Mouse (Mus musculus) kidney, embryonic 16.5 days (tissue): ENCODE measurements around the gene Gpx1. TPM values are rescaled to one million over a fixed set of nuclear protein-coding genes. Genes with fewer than 3 reads are reported as not detected.

ENCODE experiments used
- ATAC-seq: fragments of 200-750 bp; cut with Nextera tagmentation; 2 replicates; pipeline ENCODE4 v1.8.0; 2017; ENCODE audit warnings: moderate TSS enrichment; ENCODE audit not compliant: low FRiP score, low TSS enrichment
- H3K27ac ChIP-seq: fragments of 300-500 bp; sonication (generic); 2 replicates; pipeline ENCODE4 v1.5.1; 2014; ENCODE audit warnings: low read length
- H3K27me3 ChIP-seq: fragments of 300-500 bp; sonication (generic); 2 replicates; pipeline ENCODE4 v1.6.1; 2014; ENCODE audit warnings: low read length, control low read depth, mixed read lengths; ENCODE audit not compliant: insufficient read depth
- H3K36me3 ChIP-seq: fragments of 300-500 bp; sonication (generic); 2 replicates; pipeline ENCODE4 v1.6.1; 2014; ENCODE audit warnings: low read length, control low read depth, mixed read lengths; ENCODE audit not compliant: insufficient read depth
- H3K4me1 ChIP-seq: fragments of 300-500 bp; sonication (generic); 2 replicates; pipeline ENCODE4 v1.6.1; 2014; ENCODE audit warnings: low read length, control low read depth, mixed read lengths; ENCODE audit not compliant: insufficient read depth
- H3K4me2 ChIP-seq: fragments of 300-500 bp; sonication (generic); replicated peaks from 2 replicates; pipeline ENCODE4 v1.6.1; 2014; ENCODE audit warnings: low read depth, low read length
- H3K4me3 ChIP-seq: fragments of 300-500 bp; sonication (generic); 2 replicates; pipeline ENCODE4 v1.5.1; 2014; ENCODE audit warnings: mild to moderate bottlenecking, low read length
- H3K9ac ChIP-seq: fragments of 300-500 bp; sonication (generic); replicated peaks from 2 replicates; pipeline ENCODE4 v1.6.1; 2014; ENCODE audit warnings: low read length
- H3K9me3 ChIP-seq: fragments of 300-500 bp; sonication (generic); 2 replicates; pipeline ENCODE4 v1.6.1; 2016; ENCODE audit warnings: low read length, control low read depth
- WGBS: fragments of 180-500 bp; shearing (Covaris S2); extraction: QIAGEN DNeasy Blood & Tissue Kit; methylation state at CpG from one replicate; pipeline ENCODE4 v1.1.7; 2014; 5-methylcytosine and 5-hydroxymethylcytosine counted together
- polyA plus RNA-seq: library from polyadenylated mRNA; unstranded; fragments of >200 nt; fragmentation: Nextera tagmentation; extraction: Ambion mirVana; gene quantifications from 2 replicates; pipeline ENCODE4 v1.2.1, GENCODE M21; 2015

Gene Gpx1
- polyA plus RNA-seq, 1 experiment from 2014 or later: 695 TPM

GRCm38 (mm10) chr9:108344471-108344870 lies 5.8 kb downstream of the Gpx1 start:
- Histone ChIP-seq H3K27me3 (no peaks in the 10 kb centered on the region), H3K4me2 (no peak overlapping the region), H3K4me3 (no peak overlapping the region), H3K27ac (no peak overlapping the region), H3K9ac (no peak overlapping the region), H3K36me3 (no peaks in the 10 kb centered on the region), H3K4me1 (peaks cover 46% of the 10 kb centered on the region), H3K9me3 (no peaks in the 10 kb centered on the region)
- 82% methylated on average over 4 of the region's 4 CpGs for WGBS
- ATAC-seq: no peak

- WGBS: 3% methylated on average over 11 of the region's 11 CpGs
- peak overlapping the region; percentile 80 for H3K4me2 ChIP-seq
- H3K9ac ChIP-seq: peak overlapping the region; percentile 75
- no peak for ATAC-seq
- peak overlapping the region; percentile 63 for H3K4me3 ChIP-seq
- peaks cover 26% of the 10 kb centered on the region for H3K4me1 ChIP-seq
- no peaks in the 10 kb centered on the region for H3K9me3 ChIP-seq
- peaks cover 16% of the 10 kb centered on the region for H3K36me3 ChIP-seq
- peak overlapping the region; percentile 96 for H3K27ac ChIP-seq
- no peaks in the 10 kb centered on the region for H3K27me3 ChIP-seq
Observed at GRCm38 (mm10) chr9:108347024-108347423, 8.3 kb downstream of the Gpx1 start.

GRCm38 (mm10) chr9:108347540-108348289 lies 9.0 kb downstream of the Gpx1 start, which contains the start of gene Usp4:
TSS of gene Usp4 (plus strand) at chr9:108347853.
- Histone ChIP-seq H3K9me3 (no peaks in the 10 kb centered on the region), H3K27ac (peak within 1 kb of the TSS; percentile 96), H3K36me3 (peaks cover 23% of the 10 kb centered on the region), H3K4me1 (peaks cover 21% of the 10 kb centered on the region), H3K9ac (peak within 1 kb of the TSS; percentile 75), H3K27me3 (no peaks in the 10 kb centered on the region), H3K4me2 (peak within 1 kb of the TSS; percentile 80), H3K4me3 (peak within 1 kb of the TSS; percentile 63)
- ATAC-seq: peak; percentile 96
- under 1% methylated on average over 69 of the region's 75 CpGs for WGBS

GRCm38 (mm10) chr9:108348290-108348680 lies 9.6 kb downstream of the Gpx1 start:
- no peaks in the 10 kb centered on the region for H3K9me3 ChIP-seq
- peaks cover 20% of the 10 kb centered on the region for H3K4me1 ChIP-seq
- 3% methylated on average over 14 of the region's 14 CpGs for WGBS
- no peaks in the 10 kb centered on the region for H3K27me3 ChIP-seq
- ATAC-seq: no peak
- H3K27ac ChIP-seq: peak overlapping the region; percentile 96
- peak overlapping the region; percentile 75 for H3K9ac ChIP-seq
- peak overlapping the region; percentile 63 for H3K4me3 ChIP-seq
- peak overlapping the region; percentile 80 for H3K4me2 ChIP-seq
- H3K36me3 ChIP-seq: peaks cover 28% of the 10 kb centered on the region

- Histone ChIP-seq H3K27ac (no peak overlapping the region), H3K4me3 (no peak overlapping the region), H3K27me3 (no peaks in the 10 kb centered on the region), H3K36me3 (peaks cover 42% of the 10 kb centered on the region), H3K4me2 (no peak overlapping the region), H3K9me3 (no peaks in the 10 kb centered on the region), H3K4me1 (peaks cover 20% of the 10 kb centered on the region), H3K9ac (no peak overlapping the region)
- ATAC-seq: no peak
- 99% methylated on average over 4 of the region's 4 CpGs for whole genome bisulfite sequencing
Observed at GRCm38 (mm10) chr9:108349727-108350126, 11.0 kb downstream of the Gpx1 start.

GRCm38 (mm10) chr9:108378234-108378633 lies 39.5 kb downstream of the Gpx1 start:
- 89% methylated on average over 9 of the region's 9 CpGs for WGBS
- ATAC-seq: no peak
- H3K27ac ChIP-seq: no peak overlapping the region
- H3K9ac ChIP-seq: no peak overlapping the region
- H3K36me3 ChIP-seq: peaks cover 76% of the 10 kb centered on the region
- H3K4me3 ChIP-seq: no peak overlapping the region
- no peaks in the 10 kb centered on the region for H3K4me1 ChIP-seq
- no peak overlapping the region for H3K4me2 ChIP-seq
- H3K27me3 ChIP-seq: no peaks in the 10 kb centered on the region
- H3K9me3 ChIP-seq: no peaks in the 10 kb centered on the region

GRCm38 (mm10) chr9:108378736-108379135 lies 40.0 kb downstream of the Gpx1 start:
- peaks cover 74% of the 10 kb centered on the region for H3K36me3 ChIP-seq
- WGBS: 85% methylated on average over 5 of the region's 5 CpGs
- no peak for ATAC-seq

GRCm38 (mm10) chr9:108379294-108379693 lies 40.6 kb downstream of the Gpx1 start:
- Histone ChIP-seq H3K27me3 (no peaks in the 10 kb centered on the region), H3K4me2 (no peak overlapping the region), H3K36me3 (peaks cover 74% of the 10 kb centered on the region), H3K9ac (no peak overlapping the region), H3K27ac (no peak overlapping the region), H3K9me3 (no peaks in the 10 kb centered on the region), H3K4me3 (no peak overlapping the region), H3K4me1 (no peaks in the 10 kb centered on the region)
- ATAC-seq: no peak
- WGBS: 91% methylated on average over 4 of the region's 4 CpGs

More at GRCm38 (mm10) chr9:108378736-108379135, 40.0 kb downstream of the Gpx1 start:
- Histone ChIP-seq H3K4me2 (no peak overlapping the region), H3K4me3 (no peak overlapping the region), H3K27me3 (no peaks in the 10 kb centered on the region), H3K27ac (no peak overlapping the region), H3K9ac (no peak overlapping the region), H3K4me1 (no peaks in the 10 kb centered on the region), H3K9me3 (no peaks in the 10 kb centered on the region)

- whole genome bisulfite sequencing: 91% methylated on average over 9 of the region's 9 CpGs
- Histone ChIP-seq H3K36me3 (peaks cover 77% of the 10 kb centered on the region), H3K9me3 (no peaks in the 10 kb centered on the region), H3K4me3 (no peak overlapping the region), H3K27me3 (no peaks in the 10 kb centered on the region), H3K9ac (no peak overlapping the region), H3K4me2 (no peak overlapping the region), H3K27ac (no peak overlapping the region), H3K4me1 (no peaks in the 10 kb centered on the region)
- no peak for ATAC-seq
Observed at GRCm38 (mm10) chr9:108381382-108381781, 42.7 kb downstream of the Gpx1 start.

- no peaks in the 10 kb centered on the region for H3K9me3 ChIP-seq
- no peak overlapping the region for H3K4me2 ChIP-seq
- no peak overlapping the region for H3K9ac ChIP-seq
- H3K27me3 ChIP-seq: no peaks in the 10 kb centered on the region
- H3K36me3 ChIP-seq: peaks cover 84% of the 10 kb centered on the region
- H3K27ac ChIP-seq: no peak overlapping the region
- ATAC-seq: no peak
- H3K4me3 ChIP-seq: no peak overlapping the region
- no peaks in the 10 kb centered on the region for H3K4me1 ChIP-seq
- WGBS: 73% methylated on average over 7 of the region's 7 CpGs
Observed at GRCm38 (mm10) chr9:108385006-108385405, 46.3 kb downstream of the Gpx1 start.
